Mouse (Mus musculus): ENCODE measurements around the gene Plcg2. TPM values are rescaled to one million over a fixed set of nuclear protein-coding genes. Genes with fewer than 3 reads are reported as not detected.

Gene Plcg2
- polyA plus RNA-seq, 1 experiment from 2014 or later = 2.4 TPM

DNA sequence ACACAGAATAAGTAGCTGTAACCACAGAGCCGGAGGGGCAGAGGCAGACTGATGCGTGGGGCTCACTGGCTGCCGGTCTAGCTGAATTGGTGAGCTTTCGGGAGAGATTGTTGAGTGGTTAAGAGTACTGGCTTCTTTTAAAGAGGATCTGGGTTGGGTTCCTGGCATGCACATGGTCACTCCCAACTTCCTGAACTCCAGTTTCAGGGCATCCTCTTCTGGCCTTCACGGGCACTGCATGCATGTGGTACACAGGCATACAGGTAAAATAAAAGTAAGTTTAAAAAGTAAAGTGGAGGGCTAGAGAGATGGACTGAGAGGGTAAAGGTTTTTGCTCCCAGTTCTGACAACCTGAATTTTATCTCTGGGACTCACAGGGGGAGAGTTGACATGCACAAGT is 52.4 kb downstream of the Plcg2 start:
- Histone ChIP-seq H3K36me3 (ENCODE audit: control insufficient read depth, insufficient read depth, low read length) (no peaks in the 10 kb centered on the region), H3K4me3 (ENCODE audit: low read depth, low read length) (no peak overlapping the region), H3K4me2 (replicated peaks; ENCODE audit: low read depth) (no peak overlapping the region), H3K27ac (replicated peaks) (no peak overlapping the region), H3K9ac (ENCODE audit: low read length) (no peak overlapping the region), H3K4me1 (replicated peaks; ENCODE audit: control insufficient read depth, insufficient read depth) (no peaks in the 10 kb centered on the region), H3K9me3 (ENCODE audit: control insufficient read depth, low read length) (no peaks in the 10 kb centered on the region), H3K27me3 (ENCODE audit: control insufficient read depth, insufficient read depth, low read length) (no peaks in the 10 kb centered on the region)
- ATAC-seq (ENCODE audit: low FRiP score, low TSS enrichment) (no peak), DNase-seq (ENCODE audit: low spot score) (no peak)
- 90% methylated on average over 5 of the region's 5 CpGs for WGBS
- TF ChIP-seq CTCF (IDR thresholded peaks at IDR 0.05; ENCODE audit: low read depth) = peak; percentile 45
- no peak for TF ChIP-seq EP300 (optimal IDR thresholded peaks at IDR 0.05)

DNA sequence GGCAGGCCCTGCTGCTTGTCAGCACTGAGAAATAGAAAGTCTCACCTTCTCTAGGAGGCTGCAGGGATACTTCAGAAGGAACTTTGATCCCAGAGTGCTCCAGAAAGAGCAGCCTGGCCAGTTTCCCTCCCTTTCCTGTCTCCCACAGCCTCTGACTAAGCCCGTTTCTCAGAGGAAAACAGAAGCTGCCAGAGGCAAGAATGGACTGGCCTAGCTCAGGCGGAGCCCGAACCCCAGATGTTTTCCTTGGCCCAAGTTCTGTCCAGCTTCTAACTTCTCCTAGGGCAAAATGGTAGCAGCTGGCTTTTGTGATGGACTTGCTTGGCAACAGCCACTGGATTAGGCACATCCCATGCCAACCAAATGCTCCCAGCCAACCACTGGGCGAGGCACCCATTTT is 62.9 kb downstream of the Plcg2 start:
- WGBS = 52% methylated on average over 4 of the region's 4 CpGs
- Histone ChIP-seq H3K27ac (replicated peaks) (no peak overlapping the region), H3K4me1 (replicated peaks; ENCODE audit: control insufficient read depth, insufficient read depth) (no peaks in the 10 kb centered on the region), H3K9me3 (ENCODE audit: control insufficient read depth, low read length) (no peaks in the 10 kb centered on the region), H3K4me2 (replicated peaks; ENCODE audit: low read depth) (no peak overlapping the region), H3K9ac (ENCODE audit: low read length) (no peak overlapping the region), H3K27me3 (ENCODE audit: control insufficient read depth, insufficient read depth, low read length) (no peaks in the 10 kb centered on the region), H3K4me3 (ENCODE audit: low read depth, low read length) (no peak overlapping the region), H3K36me3 (ENCODE audit: control insufficient read depth, insufficient read depth, low read length) (no peaks in the 10 kb centered on the region)
- TF ChIP-seq EP300 (optimal IDR thresholded peaks at IDR 0.05) (no peak), CTCF (IDR thresholded peaks at IDR 0.05; ENCODE audit: low read depth) (no peak)
- ATAC-seq (ENCODE audit: low FRiP score, low TSS enrichment) (peak; percentile 28; the same call in 1 of the 2 replicates), DNase-seq (ENCODE audit: low spot score) (no peak)

DNA sequence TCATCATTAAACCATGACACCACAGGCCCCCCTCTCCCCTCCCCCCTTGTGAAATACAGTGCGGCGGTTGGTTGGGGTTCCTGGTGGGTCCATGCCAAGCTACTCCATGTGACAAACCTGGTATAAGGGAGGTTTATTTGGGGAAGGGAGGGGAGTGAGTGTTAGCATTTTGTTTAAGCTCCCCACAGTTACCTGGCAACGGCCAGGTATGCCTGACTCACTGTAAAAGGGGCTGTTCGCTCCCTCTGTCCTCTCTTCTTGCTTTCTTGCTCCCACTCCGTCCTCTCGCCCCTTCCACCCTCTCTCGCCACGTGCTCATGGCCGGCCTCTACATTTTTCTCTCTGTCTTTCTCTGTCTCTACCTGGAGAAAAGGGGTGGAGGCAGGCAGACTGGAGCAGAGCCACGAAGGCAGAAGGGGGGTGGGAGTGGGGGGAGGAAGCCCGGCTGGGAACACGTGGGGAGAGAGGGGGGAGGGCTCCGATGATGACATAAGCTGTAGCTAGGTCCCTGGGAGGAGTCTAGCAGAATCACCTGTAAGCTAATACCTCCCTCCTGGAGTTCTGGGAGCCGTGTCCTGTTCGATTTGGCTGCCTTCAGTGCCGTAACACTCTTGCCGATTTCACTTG is 63.8 kb downstream of the Plcg2 start:
- Histone ChIP-seq H3K4me3 (ENCODE audit: low read depth, low read length) (no peak overlapping the region), H3K36me3 (ENCODE audit: control insufficient read depth, insufficient read depth, low read length) (no peaks in the 10 kb centered on the region), H3K4me1 (replicated peaks; ENCODE audit: control insufficient read depth, insufficient read depth) (no peaks in the 10 kb centered on the region), H3K9ac (ENCODE audit: low read length) (no peak overlapping the region), H3K9me3 (ENCODE audit: control insufficient read depth, low read length) (no peaks in the 10 kb centered on the region), H3K4me2 (replicated peaks; ENCODE audit: low read depth) (peak overlapping the region; percentile 37), H3K27ac (replicated peaks) (no peak overlapping the region), H3K27me3 (ENCODE audit: control insufficient read depth, insufficient read depth, low read length) (no peaks in the 10 kb centered on the region)
- TF ChIP-seq CTCF (IDR thresholded peaks at IDR 0.05; ENCODE audit: low read depth) = no peak
- no peak for TF ChIP-seq EP300 (optimal IDR thresholded peaks at IDR 0.05)
- DNase-seq (ENCODE audit: low spot score) (peak; percentile 62), ATAC-seq (ENCODE audit: low FRiP score, low TSS enrichment) (peak; percentile 76)
- WGBS = 14% methylated on average over 17 of the region's 17 CpGs

DNA sequence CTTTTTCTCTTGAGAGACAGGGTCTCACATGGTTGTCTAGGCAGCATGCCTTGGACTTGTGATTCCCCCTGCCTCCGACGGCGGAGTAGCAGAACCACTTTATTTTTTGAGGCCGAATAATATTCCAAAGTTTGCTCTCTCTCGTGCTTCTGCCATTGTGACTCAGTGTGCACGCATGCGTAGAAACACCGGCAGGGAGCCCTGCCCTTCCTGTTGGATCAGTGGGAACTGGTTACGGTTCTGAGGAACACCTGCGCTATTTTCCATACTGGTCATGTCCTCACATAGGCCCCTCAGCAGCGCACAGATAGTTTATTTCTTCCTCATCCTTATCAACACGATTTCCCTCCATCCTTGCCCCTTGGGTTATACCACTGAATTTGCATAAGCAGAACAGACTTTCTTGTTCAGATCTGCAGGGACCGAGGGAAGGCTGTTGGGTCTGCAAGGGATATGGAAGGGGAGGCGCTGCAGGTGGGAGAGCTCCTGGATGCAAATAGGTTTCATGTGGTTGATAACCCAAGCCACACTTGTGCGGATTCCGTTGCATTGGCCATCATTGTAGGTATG is 64.4 kb downstream of the Plcg2 start:
- no peaks in the 10 kb centered on the region for H3K36me3 ChIP-seq (ENCODE audit: control insufficient read depth, insufficient read depth, low read length)
- no peak overlapping the region for H3K9ac ChIP-seq (ENCODE audit: low read length)
- TF ChIP-seq EP300 (optimal IDR thresholded peaks at IDR 0.05) (no peak), CTCF (IDR thresholded peaks at IDR 0.05; ENCODE audit: low read depth) (no peak)
- H3K9me3 ChIP-seq (ENCODE audit: control insufficient read depth, low read length) = no peaks in the 10 kb centered on the region
- no peaks in the 10 kb centered on the region for H3K27me3 ChIP-seq (ENCODE audit: control insufficient read depth, insufficient read depth, low read length)
- no peak overlapping the region for H3K27ac ChIP-seq (replicated peaks)
- H3K4me3 ChIP-seq (ENCODE audit: low read depth, low read length) = no peak overlapping the region
- DNase-seq (ENCODE audit: low spot score) (peak; percentile 49), ATAC-seq (ENCODE audit: low FRiP score, low TSS enrichment) (peak; percentile 64; the same call in 1 of the 2 replicates)
- H3K4me2 ChIP-seq (replicated peaks; ENCODE audit: low read depth) = peak overlapping the region; percentile 37
- 30% methylated on average over 16 of the region's 16 CpGs for WGBS
- H3K4me1 ChIP-seq (replicated peaks; ENCODE audit: control insufficient read depth, insufficient read depth) = no peaks in the 10 kb centered on the region

DNA sequence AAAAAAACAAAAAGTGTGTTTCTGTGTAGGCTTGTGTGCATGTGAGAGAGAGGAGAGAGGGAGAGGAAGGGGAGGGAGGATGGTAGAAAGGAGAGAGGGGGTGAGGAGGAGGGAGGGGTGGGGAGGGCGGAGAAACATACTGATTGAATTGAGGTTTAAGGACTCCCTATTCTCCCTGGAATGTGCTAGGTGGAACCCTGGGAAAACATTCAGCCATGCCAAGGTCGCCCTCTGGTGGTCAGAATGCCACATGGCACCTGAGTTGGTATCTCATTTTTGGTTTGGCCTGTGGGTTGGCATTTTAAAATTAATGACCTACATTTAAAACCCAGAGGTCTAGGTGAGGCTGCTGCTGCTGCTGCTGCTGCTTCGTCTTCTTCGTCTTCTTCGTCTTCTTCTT is 71.3 kb downstream of the Plcg2 start:
- no peaks in the 10 kb centered on the region for H3K9me3 ChIP-seq (ENCODE audit: control insufficient read depth, low read length)
- TF ChIP-seq CTCF (IDR thresholded peaks at IDR 0.05; ENCODE audit: low read depth) (peak; percentile 91), EP300 (optimal IDR thresholded peaks at IDR 0.05) (no peak)
- H3K4me2 ChIP-seq (replicated peaks; ENCODE audit: low read depth) = no peak overlapping the region
- no peak for ATAC-seq (ENCODE audit: low FRiP score, low TSS enrichment)
- no peaks in the 10 kb centered on the region for H3K4me1 ChIP-seq (replicated peaks; ENCODE audit: control insufficient read depth, insufficient read depth)
- no peaks in the 10 kb centered on the region for H3K27me3 ChIP-seq (ENCODE audit: control insufficient read depth, insufficient read depth, low read length)
- no peaks in the 10 kb centered on the region for H3K36me3 ChIP-seq (ENCODE audit: control insufficient read depth, insufficient read depth, low read length)
- WGBS = 20% methylated on average over 5 of the region's 5 CpGs
- H3K9ac ChIP-seq (ENCODE audit: low read length) = no peak overlapping the region
- no peak overlapping the region for H3K4me3 ChIP-seq (ENCODE audit: low read depth, low read length)
- H3K27ac ChIP-seq (replicated peaks) = no peak overlapping the region
- DNase-seq (ENCODE audit: low spot score) = peak; percentile 74

DNA sequence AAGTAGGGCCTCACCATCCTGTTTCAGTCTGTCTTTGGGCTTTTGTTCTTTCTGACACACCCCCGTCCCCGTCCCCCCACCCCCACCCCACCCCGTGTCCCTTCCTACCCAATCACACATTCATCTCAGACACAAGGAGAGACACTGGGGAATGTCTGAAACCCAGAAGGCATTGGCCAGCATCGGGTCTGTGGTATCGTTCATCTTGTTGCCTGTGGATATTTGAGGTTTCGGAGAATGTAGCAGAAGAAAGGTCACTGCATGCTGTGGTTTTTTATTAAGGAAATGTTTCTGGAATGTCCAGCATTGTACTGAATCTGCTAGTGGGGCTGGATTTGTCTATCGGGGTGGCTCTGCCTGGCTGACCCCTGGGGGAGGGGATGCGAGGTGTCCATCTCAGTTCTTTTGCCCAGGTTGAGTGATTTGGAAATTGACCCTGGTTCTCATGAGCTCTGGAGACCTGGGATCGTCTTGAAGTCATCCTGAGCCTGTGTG is 78.2 kb downstream of the Plcg2 start:
- Histone ChIP-seq H3K27ac (replicated peaks) (no peak overlapping the region), H3K4me2 (replicated peaks; ENCODE audit: low read depth) (no peak overlapping the region), H3K4me3 (ENCODE audit: low read depth, low read length) (no peak overlapping the region), H3K4me1 (replicated peaks; ENCODE audit: control insufficient read depth, insufficient read depth) (no peaks in the 10 kb centered on the region), H3K36me3 (ENCODE audit: control insufficient read depth, insufficient read depth, low read length) (no peaks in the 10 kb centered on the region), H3K9ac (ENCODE audit: low read length) (no peak overlapping the region), H3K9me3 (ENCODE audit: control insufficient read depth, low read length) (no peaks in the 10 kb centered on the region), H3K27me3 (ENCODE audit: control insufficient read depth, insufficient read depth, low read length) (no peaks in the 10 kb centered on the region)
- DNase-seq (ENCODE audit: low spot score) (no peak), ATAC-seq (ENCODE audit: low FRiP score, low TSS enrichment) (no peak)
- 67% methylated on average over 9 of the region's 9 CpGs for WGBS
- TF ChIP-seq CTCF (IDR thresholded peaks at IDR 0.05; ENCODE audit: low read depth) (no peak), EP300 (optimal IDR thresholded peaks at IDR 0.05) (no peak)

Data from stomach, postnatal 0 days (tissue).